Mouse (Mus musculus) liver, embryonic 11.5 days (tissue): ENCODE measurements around the gene Ankrd36. TPM values are rescaled to one million over a fixed set of nuclear protein-coding genes. Genes with fewer than 3 reads are reported as not detected.
"Not testable (repeated sequence)": the region's sequence is repeated elsewhere in the genome, so short reads cannot be mapped to it uniquely, and the experiment has no call there.

Experiments used
- ATAC-seq: fragments of 200-750 bp; cut with Nextera tagmentation; replicated peaks from 2 replicates; pipeline ENCODE4 v1.8.0; 2017; ENCODE audit warnings: moderate number of reproducible peaks, mild to moderate bottlenecking, moderate TSS enrichment, moderate library complexity; ENCODE audit not compliant: low FRiP score
- DNase-seq: peaks from one replicate; pipeline ENCODE4 v3.0.0-alpha.2; 2017; ENCODE audit warnings: low spot score
- H3K27ac ChIP-seq: fragments of 300-500 bp; sonication (generic); 2 replicates; pipeline ENCODE4 v1.5.1; 2014; ENCODE audit warnings: mild to moderate bottlenecking, low read depth, low read length, control low read depth
- H3K27me3 ChIP-seq: fragments of 300-500 bp; sonication (generic); replicated peaks from 2 replicates; pipeline ENCODE4 v1.6.1; 2014; ENCODE audit warnings: low read length, mixed read lengths; ENCODE audit not compliant: control insufficient read depth, insufficient read depth
- H3K36me3 ChIP-seq: fragments of 300-500 bp; sonication (generic); 2 replicates; pipeline ENCODE4 v1.6.1; 2014; ENCODE audit warnings: mild to moderate bottlenecking, low read length, moderate library complexity, mixed read lengths; ENCODE audit not compliant: control insufficient read depth, insufficient read depth
- H3K4me1 ChIP-seq: fragments of 300-500 bp; sonication (generic); replicated peaks from 2 replicates; pipeline ENCODE4 v1.6.1; 2014; ENCODE audit warnings: low read length, mixed read lengths; ENCODE audit not compliant: control insufficient read depth, insufficient read depth
- H3K4me2 ChIP-seq: fragments of 300-500 bp; sonication (generic); 2 replicates; pipeline ENCODE4 v1.6.1; 2014; ENCODE audit warnings: mild to moderate bottlenecking, control low read depth, moderate library complexity
- H3K4me3 ChIP-seq: fragments of 300-500 bp; sonication (generic); 2 replicates; pipeline ENCODE4 v1.5.1; 2014; ENCODE audit warnings: low read depth, low read length, control low read depth
- H3K9ac ChIP-seq: fragments of 300-500 bp; sonication (generic); 2 replicates; pipeline ENCODE4 v1.6.1; 2014; ENCODE audit warnings: low read depth, low read length, control low read depth
- H3K9me3 ChIP-seq: fragments of 300-500 bp; sonication (generic); 2 replicates; pipeline ENCODE4 v1.6.1; 2016; ENCODE audit warnings: low read length, inconsistent platforms, mixed read lengths; ENCODE audit not compliant: control insufficient read depth
- WGBS: fragments of 180-500 bp; shearing (Covaris S2); extraction: QIAGEN DNeasy Blood & Tissue Kit; methylation state at CpG from one replicate; pipeline ENCODE4 v1.1.7; 2014; 5-methylcytosine and 5-hydroxymethylcytosine counted together
- polyA plus RNA-seq: library from polyadenylated mRNA; unstranded; fragments of >200 nt; fragmentation: Nextera tagmentation; extraction: Ambion mirVana; gene quantifications from 2 replicates; pipeline ENCODE4 v1.2.1, GENCODE M21; 2014

The Ankrd36 gene
- polyA plus RNA-seq, 1 experiment from 2014 or later, result 0.82 TPM

DNA sequence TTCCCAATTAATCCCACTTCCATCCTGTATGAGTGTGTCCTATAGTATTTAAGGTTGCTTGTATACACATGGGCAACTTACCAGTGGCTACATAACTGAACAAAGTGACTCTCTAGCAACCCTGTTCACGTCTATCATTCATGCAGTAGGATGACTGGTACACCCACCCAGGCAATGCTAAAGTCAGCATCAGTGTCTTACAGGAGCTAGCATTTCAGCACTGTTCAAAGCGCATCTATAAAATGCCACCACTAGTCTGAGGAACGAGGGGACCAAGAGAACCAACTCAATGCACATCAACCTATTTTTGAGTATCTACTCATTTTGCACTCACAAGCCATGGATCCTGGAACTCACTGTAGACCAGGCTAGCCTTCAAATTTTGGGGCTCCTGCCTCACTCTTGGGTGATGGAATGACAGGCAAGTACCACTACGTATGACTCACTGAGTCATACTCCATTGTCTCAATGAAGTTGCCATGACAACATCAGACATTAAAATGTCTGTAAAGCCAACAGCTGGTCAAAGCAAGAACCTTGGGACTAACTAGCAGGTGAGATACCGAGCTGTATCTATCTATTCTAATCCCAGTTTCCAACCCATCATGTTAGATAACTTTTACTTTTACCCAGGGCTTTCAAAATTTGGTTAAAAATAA is 41.5 kb upstream of the Ankrd36 start:
- 80% methylated on average over 5 of the region's 5 CpGs for WGBS
- Histone ChIP-seq H3K27ac (no peak overlapping the region), H3K9ac (no peak overlapping the region), H3K4me1 (peaks cover 1% of the 10 kb centered on the region), H3K4me2 (no peak overlapping the region), H3K36me3 (peaks cover 47% of the 10 kb centered on the region), H3K4me3 (no peak overlapping the region), H3K27me3 (no peaks in the 10 kb centered on the region), H3K9me3 (no peaks in the 10 kb centered on the region)
- ATAC-seq, result no peak; the same call in 1 of the 2 replicates
- no peak for DNase-seq

DNA sequence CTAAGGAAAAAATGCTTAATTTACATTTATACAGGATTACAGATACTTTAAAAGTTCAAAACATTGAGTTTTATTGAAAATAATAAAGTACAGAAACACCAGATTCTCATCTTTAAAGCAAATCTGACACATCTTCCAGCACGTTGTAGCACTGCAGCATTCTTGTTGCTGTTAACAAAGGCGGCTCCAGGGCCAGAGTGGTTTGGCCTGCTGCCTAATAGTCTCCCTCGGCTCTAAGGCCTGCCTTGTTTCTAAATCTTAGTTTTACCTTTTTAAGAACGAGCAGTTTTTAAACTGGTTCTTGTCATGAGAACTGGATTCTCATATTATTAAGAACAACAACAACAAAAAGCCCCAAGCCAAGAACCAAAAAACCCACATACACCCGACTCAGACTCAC is 40.6 kb upstream of the Ankrd36 start:
- whole genome bisulfite sequencing, result 79% methylated on average over 5 of the region's 5 CpGs
- no peaks in the 10 kb centered on the region for H3K9me3 ChIP-seq
- H3K27me3 ChIP-seq, result no peaks in the 10 kb centered on the region
- no peak overlapping the region for H3K4me2 ChIP-seq
- no peak overlapping the region for H3K27ac ChIP-seq
- ATAC-seq (no peak), DNase-seq (no peak)
- H3K4me1 ChIP-seq, result no peaks in the 10 kb centered on the region
- peaks cover 45% of the 10 kb centered on the region for H3K36me3 ChIP-seq
- H3K4me3 ChIP-seq, result no peak overlapping the region
- no peak overlapping the region for H3K9ac ChIP-seq

- Histone ChIP-seq H3K36me3 (peaks cover 41% of the 10 kb centered on the region), H3K27ac (no peak overlapping the region), H3K9me3 (no peaks in the 10 kb centered on the region), H3K4me2 (no peak overlapping the region), H3K4me1 (no peaks in the 10 kb centered on the region), H3K4me3 (no peak overlapping the region), H3K27me3 (no peaks in the 10 kb centered on the region), H3K9ac (no peak overlapping the region)
- DNase-seq, result no peak
- no peak for ATAC-seq
- WGBS, result 83% methylated on average over 5 of the region's 5 CpGs
These were observed 39.3 kb upstream of the Ankrd36 start for GRCm38 (mm10) chr11:5530172-5530571.

DNA sequence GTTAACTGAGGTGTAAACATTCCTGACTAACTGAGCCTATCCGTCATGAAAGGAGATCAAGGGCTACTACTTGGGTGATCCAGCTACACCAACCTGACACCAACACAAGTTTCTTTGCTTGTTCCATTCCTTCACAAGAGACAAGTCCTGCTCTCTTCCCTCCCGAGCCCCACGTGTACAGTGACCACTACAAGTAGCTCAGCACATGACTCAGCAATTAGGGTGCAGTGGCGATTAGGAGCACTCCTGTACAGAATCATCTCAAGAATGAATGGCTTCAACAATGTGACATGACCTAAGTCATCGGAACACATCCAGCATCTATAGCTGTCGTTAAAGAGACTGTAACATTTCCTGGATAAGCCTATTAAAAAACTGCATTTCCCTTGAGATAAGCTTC is 38.8 kb upstream of the Ankrd36 start:
- no peak for DNase-seq
- Histone ChIP-seq H3K9me3 (no peaks in the 10 kb centered on the region), H3K4me1 (no peaks in the 10 kb centered on the region), H3K27ac (no peak overlapping the region), H3K4me2 (no peak overlapping the region), H3K27me3 (no peaks in the 10 kb centered on the region), H3K36me3 (peaks cover 40% of the 10 kb centered on the region), H3K9ac (no peak overlapping the region), H3K4me3 (no peak overlapping the region)
- 68% methylated on average over 6 of the region's 6 CpGs for WGBS
- ATAC-seq, result no peak

DNA sequence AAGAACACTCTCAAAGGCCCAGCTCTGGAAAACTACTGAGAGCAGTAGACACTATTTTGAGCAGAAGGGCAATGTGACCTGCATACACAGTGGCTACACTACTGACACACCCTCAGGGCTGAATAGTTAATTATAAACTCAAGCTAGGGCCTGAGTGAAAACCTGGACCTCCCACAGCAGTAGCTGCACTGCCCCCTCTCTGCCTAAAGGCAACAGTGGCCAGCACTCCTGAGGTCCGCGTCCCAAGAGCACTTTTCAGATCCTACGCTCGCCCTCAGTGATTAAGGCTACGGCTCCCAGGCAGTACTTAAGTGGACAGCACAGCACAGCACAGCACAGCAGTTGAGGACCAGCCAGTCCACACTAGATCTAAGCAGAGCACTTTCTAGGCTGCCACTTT is 36.4 kb upstream of the Ankrd36 start:
- no peaks in the 10 kb centered on the region for H3K9me3 ChIP-seq
- H3K27me3 ChIP-seq, result no peaks in the 10 kb centered on the region
- 89% methylated on average over 5 of the region's 5 CpGs for WGBS
- H3K4me1 ChIP-seq, result no peaks in the 10 kb centered on the region
- DNase-seq (no peak), ATAC-seq (peak; percentile 36)
- H3K27ac ChIP-seq, result no peak overlapping the region
- H3K4me2 ChIP-seq, result no peak overlapping the region
- H3K36me3 ChIP-seq, result peaks cover 39% of the 10 kb centered on the region
- no peak overlapping the region for H3K9ac ChIP-seq
- H3K4me3 ChIP-seq, result no peak overlapping the region

DNA sequence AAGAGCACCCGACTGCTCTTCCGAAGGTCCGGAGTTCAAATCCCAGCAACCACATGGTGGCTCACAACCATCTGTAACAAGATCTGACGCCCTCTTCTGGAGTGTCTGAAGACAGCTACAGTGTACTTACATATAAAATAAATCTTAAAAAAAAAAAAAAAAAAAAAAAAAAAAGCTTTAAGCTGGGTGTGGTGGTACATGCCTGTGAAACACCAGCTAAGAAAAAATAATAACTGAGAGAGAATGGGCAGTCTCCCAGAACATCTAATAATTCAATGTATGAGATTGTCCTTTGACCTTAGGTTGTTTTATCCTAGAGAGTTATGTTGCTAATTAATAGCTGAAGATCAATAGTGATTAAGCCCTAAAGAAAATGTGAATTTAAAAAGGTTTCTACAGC is 32.0 kb upstream of the Ankrd36 start:
- H3K36me3 ChIP-seq, result peaks cover 26% of the 10 kb centered on the region
- not testable (repeated sequence) for ATAC-seq, H3K9ac ChIP-seq, DNase-seq, H3K9me3 ChIP-seq, H3K4me3 ChIP-seq, H3K4me2 ChIP-seq, H3K27ac ChIP-seq, H3K27me3 ChIP-seq
- WGBS, result 89% methylated on average over 4 of the region's 4 CpGs
- H3K4me1 ChIP-seq, result peaks cover 18% of the 10 kb centered on the region

DNA sequence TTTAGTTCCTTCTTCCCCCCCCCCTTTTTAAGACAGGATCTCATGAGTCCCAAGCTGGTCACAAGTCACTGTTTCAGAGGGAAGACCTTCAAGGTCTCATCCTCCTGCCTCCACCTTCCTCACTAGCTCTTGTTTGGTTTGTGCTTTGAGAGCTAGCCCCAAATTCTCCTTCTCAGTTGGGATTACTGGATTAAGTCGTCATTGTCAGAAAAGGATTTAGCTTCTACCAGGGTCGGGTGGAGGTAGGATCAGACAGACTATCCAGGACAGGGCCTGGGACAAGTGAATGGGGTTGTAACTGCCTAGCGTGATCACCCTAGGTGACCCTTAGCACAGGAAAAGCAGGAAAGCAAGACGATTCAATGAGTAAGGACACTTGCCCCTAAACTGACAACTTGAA is 29.2 kb upstream of the Ankrd36 start:
- no peak overlapping the region for H3K27ac ChIP-seq
- H3K9me3 ChIP-seq, result no peaks in the 10 kb centered on the region
- peak overlapping the region; percentile 87; the same call in 1 of the 2 replicates for H3K9ac ChIP-seq
- WGBS, result 52% methylated on average over 4 of the region's 4 CpGs
- no peak for ATAC-seq
- peak overlapping the region; percentile 88 for H3K4me3 ChIP-seq
- H3K27me3 ChIP-seq, result no peaks in the 10 kb centered on the region
- H3K36me3 ChIP-seq, result peaks cover 6% of the 10 kb centered on the region; the same call in 1 of the 2 replicates
- peaks cover 21% of the 10 kb centered on the region for H3K4me1 ChIP-seq
- H3K4me2 ChIP-seq, result peak overlapping the region; percentile 91
- no peak for DNase-seq

GRCm38 (mm10) chr11:5541230-5541798 is 28.2 kb upstream of the Ankrd36 start:
- peak overlapping the region; percentile 91 for H3K4me2 ChIP-seq
- H3K4me3 ChIP-seq, result peak overlapping the region; percentile 88
- H3K27me3 ChIP-seq, result no peaks in the 10 kb centered on the region
- peaks cover 21% of the 10 kb centered on the region for H3K4me1 ChIP-seq
- ATAC-seq (no peak), DNase-seq (no peak)
- 2% methylated on average over 28 of the region's 28 CpGs for WGBS
- H3K9ac ChIP-seq, result peak overlapping the region; percentile 87
- peaks cover 6% of the 10 kb centered on the region; the same call in 1 of the 2 replicates for H3K36me3 ChIP-seq
- H3K27ac ChIP-seq, result peak overlapping the region; percentile 78
- H3K9me3 ChIP-seq, result no peaks in the 10 kb centered on the region
